Comparison of ENCODE assay signal across 16 mouse cellular contexts in genomic region chr17:94764711-94765110, GRCm38 (mm10).
"Had no signal": no experiment of that assay in that cellular context is flagged by ENCODE, and none has a peak within 500 bp of the region (broad histone marks: within the 10 kb centered on the region; RNA-seq: fewer than 3 reads in every experiment).

No protein-coding gene starts in this region.

- H3K9me3 ChIP-seq: limb, embryonic 15.5 days; megakaryocyte, embryonic 14.5 days; midbrain, embryonic 12.5 days; neural tube, embryonic 13.5 days had no signal

- H3K4me3 ChIP-seq: layer of hippocampus, adult 2 months; limb, embryonic 15.5 days; megakaryocyte, embryonic 14.5 days; midbrain, embryonic 12.5 days; neural tube, embryonic 13.5 days had no signal

- H3K9ac ChIP-seq: limb, embryonic 15.5 days; lung, embryonic 14.5 days; midbrain, embryonic 12.5 days; neural tube, embryonic 13.5 days had no signal

- ATAC-seq: intestine, postnatal 0 days; midbrain, embryonic 16.5 days had no signal

- H3K27ac ChIP-seq: layer of hippocampus, adult 2 months; limb, embryonic 15.5 days; midbrain, embryonic 12.5 days; neural tube, embryonic 13.5 days had no signal

- H3K27me3 ChIP-seq: limb, embryonic 15.5 days; megakaryocyte, embryonic 14.5 days; midbrain, embryonic 12.5 days; neural tube, embryonic 13.5 days had no signal

- H3K4me2 ChIP-seq: limb, embryonic 15.5 days; lung, embryonic 14.5 days; midbrain, embryonic 12.5 days; neural tube, embryonic 13.5 days had no signal

- DNase-seq: kidney, adult 9 months; kidney, postnatal 10 days; kidney, postnatal 4 days; lung, embryonic 14.5 days; lung, postnatal 10 days; lung, postnatal 4 days; retina, postnatal 1 day; right cerebral cortex, postnatal 14 days; thymus, postnatal 36 days had no signal

- H3K4me1 ChIP-seq: limb, embryonic 15.5 days; megakaryocyte, embryonic 14.5 days; midbrain, embryonic 12.5 days; neural tube, embryonic 13.5 days had no signal
